Mouse (Mus musculus) midbrain, embryonic 14.5 days (tissue): ENCODE measurements at regions not wholly inside any gene's neighbourhood (a gene's known extent, or its start where the extent isn't known, plus 50 kb on each side); places are given as distances from the start of the nearest gene placed in this dataset.

Source experiments
- ATAC-seq: fragments of 200-750 bp; cut with Nextera tagmentation; 2 replicates; pipeline ENCODE4 v1.8.0; 2017; ENCODE audit warnings: moderate number of reproducible peaks, moderate library complexity; ENCODE audit not compliant: low FRiP score, low TSS enrichment
- DNase-seq: peaks from one replicate; pipeline ENCODE4 v3.0.0-alpha.2; 2015
- H3K27ac ChIP-seq: fragments of 300-500 bp; sonication (generic); replicated peaks from 2 replicates; pipeline ENCODE4 v1.5.1; 2014; ENCODE audit warnings: mild to moderate bottlenecking, low read depth, low read length, moderate library complexity
- H3K27me3 ChIP-seq: fragments of 300-500 bp; sonication (generic); 2 replicates; pipeline ENCODE4 v1.6.1; 2014; ENCODE audit warnings: low read length, control low read depth, mixed read lengths; ENCODE audit not compliant: control insufficient read depth, insufficient read depth
- H3K36me3 ChIP-seq: fragments of 300-500 bp; sonication (generic); 2 replicates; pipeline ENCODE4 v1.6.1; 2014; ENCODE audit warnings: low read length, control low read depth; ENCODE audit not compliant: control insufficient read depth, insufficient read depth
- H3K4me1 ChIP-seq: fragments of 300-500 bp; sonication (generic); 2 replicates; pipeline ENCODE4 v1.6.1; 2014; ENCODE audit warnings: mild to moderate bottlenecking, antibody characterized with exemption, low read length, control low read depth; ENCODE audit not compliant: control insufficient read depth, insufficient read depth
- H3K4me2 ChIP-seq: fragments of 300-500 bp; sonication (generic); 2 replicates; pipeline ENCODE4 v1.6.1; 2014; ENCODE audit warnings: mild to moderate bottlenecking, low read length, moderate library complexity
- H3K4me3 ChIP-seq: fragments of 300-500 bp; sonication (generic); replicated peaks from 2 replicates; pipeline ENCODE4 v1.5.1; 2014; ENCODE audit warnings: low read depth, low read length
- H3K9ac ChIP-seq: fragments of 300-500 bp; sonication (generic); replicated peaks from 2 replicates; pipeline ENCODE4 v1.6.1; 2014; ENCODE audit warnings: mild to moderate bottlenecking, low read length, moderate library complexity
- H3K9me3 ChIP-seq: fragments of 300-500 bp; sonication (generic); 2 replicates; pipeline ENCODE4 v1.6.1; 2016; ENCODE audit warnings: low read length, control low read depth, mixed read lengths; ENCODE audit not compliant: control insufficient read depth
- WGBS: fragments of 180-500 bp; shearing (Covaris S2); extraction: QIAGEN DNeasy Blood & Tissue Kit; methylation state at CpG from one replicate; pipeline ENCODE4 v1.1.7; 2014; 5-methylcytosine and 5-hydroxymethylcytosine counted together

- DNase-seq = peak; percentile 60
- 47% methylated on average over 7 of the region's 7 CpGs for WGBS
Measured at GRCm38 (mm10) chr3:4444611-4445394, 1305.8 kb upstream of the Gm8797 start.

GRCm38 (mm10) chr3:4468031-4468430, 1282.6 kb upstream of the Gm8797 start:
- H3K36me3 ChIP-seq = no peaks in the 10 kb centered on the region
- no peaks in the 10 kb centered on the region for H3K9me3 ChIP-seq
- no peak overlapping the region for H3K4me2 ChIP-seq
- H3K4me3 ChIP-seq = no peak overlapping the region
- no peaks in the 10 kb centered on the region for H3K27me3 ChIP-seq
- no peaks in the 10 kb centered on the region for H3K4me1 ChIP-seq
- H3K9ac ChIP-seq = no peak overlapping the region
- H3K27ac ChIP-seq = no peak overlapping the region
- no peak for ATAC-seq
- no peak for DNase-seq

More at GRCm38 (mm10) chr3:4444611-4445394, 1305.8 kb upstream of the Gm8797 start:
- H3K27me3 ChIP-seq = no peaks in the 10 kb centered on the region
- H3K4me2 ChIP-seq = no peak overlapping the region
- H3K9ac ChIP-seq = no peak overlapping the region
- no peaks in the 10 kb centered on the region for H3K36me3 ChIP-seq
- no peaks in the 10 kb centered on the region for H3K4me1 ChIP-seq
- no peak overlapping the region for H3K4me3 ChIP-seq
- no peaks in the 10 kb centered on the region for H3K9me3 ChIP-seq
- peak; percentile 50; the same call in 1 of the 2 replicates for ATAC-seq
- H3K27ac ChIP-seq = peak overlapping the region; percentile 68
